Mouse (Mus musculus) hindbrain, embryonic 14.5 days (tissue): ENCODE measurements around the gene Tubb1. TPM values are rescaled to one million over a fixed set of nuclear protein-coding genes. Genes with fewer than 3 reads are reported as not detected.

Source experiments
- ATAC-seq: fragments of 200-750 bp; cut with Nextera tagmentation; 2 replicates; pipeline ENCODE4 v1.8.0; 2017; ENCODE audit warnings: moderate number of reproducible peaks, mild to moderate bottlenecking, moderate TSS enrichment, moderate library complexity; ENCODE audit not compliant: low FRiP score
- DNase-seq: peaks from one replicate; pipeline ENCODE4 v3.0.0-alpha.2; 2015; ENCODE audit warnings: low spot score
- H3K27ac ChIP-seq: fragments of 300-500 bp; sonication (generic); 2 replicates; pipeline ENCODE4 v1.5.1; 2014; ENCODE audit warnings: mild to moderate bottlenecking, moderate library complexity
- H3K27me3 ChIP-seq: fragments of 300-500 bp; sonication (generic); 2 replicates; pipeline ENCODE4 v1.6.1; 2014; ENCODE audit warnings: mild to moderate bottlenecking, low read length, mixed read lengths; ENCODE audit not compliant: control insufficient read depth, insufficient read depth
- H3K36me3 ChIP-seq: fragments of 300-500 bp; sonication (generic); replicated peaks from 2 replicates; pipeline ENCODE4 v1.6.1; 2014; ENCODE audit not compliant: control insufficient read depth, insufficient read depth
- H3K4me1 ChIP-seq: fragments of 300-500 bp; sonication (generic); replicated peaks from 2 replicates; pipeline ENCODE4 v1.6.1; 2014; ENCODE audit warnings: antibody characterized with exemption, low read length, mixed read lengths; ENCODE audit not compliant: control insufficient read depth, insufficient read depth
- H3K4me2 ChIP-seq: fragments of 300-500 bp; sonication (generic); replicated peaks from 2 replicates; pipeline ENCODE4 v1.6.1; 2014; ENCODE audit warnings: mild to moderate bottlenecking, moderate library complexity
- H3K4me3 ChIP-seq: fragments of 300-500 bp; sonication (generic); replicated peaks from 2 replicates; pipeline ENCODE4 v1.5.1; 2014; ENCODE audit warnings: mild to moderate bottlenecking, low read length
- H3K9ac ChIP-seq: fragments of 300-500 bp; sonication (generic); 2 replicates; pipeline ENCODE4 v1.6.1; 2014
- H3K9me3 ChIP-seq: fragments of 300-500 bp; sonication (generic); 2 replicates; pipeline ENCODE4 v1.6.1; 2016; ENCODE audit warnings: low read length; ENCODE audit not compliant: control insufficient read depth
- WGBS: fragments of 180-500 bp; shearing (Covaris S2); extraction: QIAGEN DNeasy Blood & Tissue Kit; methylation state at CpG from one replicate; pipeline ENCODE4 v1.1.7; 2014; 5-methylcytosine and 5-hydroxymethylcytosine counted together
- polyA plus RNA-seq: library from polyadenylated mRNA; unstranded; fragments of >200 nt; fragmentation: Nextera tagmentation; extraction: Ambion mirVana; gene quantifications from 2 replicates; pipeline ENCODE4 v1.2.1, GENCODE M21; 2014

Gene Tubb1
- polyA plus RNA-seq, 1 experiment from 2014 or later, result 0.82 TPM

- H3K4me3 ChIP-seq, result no peak overlapping the region
- no peaks in the 10 kb centered on the region for H3K9me3 ChIP-seq
- H3K4me2 ChIP-seq, result peak overlapping the region; percentile 71
- H3K9ac ChIP-seq, result no peak overlapping the region
- H3K27ac ChIP-seq, result no peak overlapping the region
- 52% methylated on average over 5 of the region's 5 CpGs for WGBS
- H3K27me3 ChIP-seq, result no peaks in the 10 kb centered on the region
- ATAC-seq, result no peak
- peaks cover 15% of the 10 kb centered on the region for H3K4me1 ChIP-seq
- no peak for DNase-seq
- H3K36me3 ChIP-seq, result no peaks in the 10 kb centered on the region
These were observed 11.1 kb upstream of the Tubb1 start for GRCm38 (mm10) chr2:174439450-174439838.

GRCm38 (mm10) chr2:174439961-174440360, 10.5 kb upstream of the Tubb1 start:
- 75% methylated on average over 9 of the region's 9 CpGs for WGBS
- Histone ChIP-seq H3K9ac (no peak overlapping the region), H3K27ac (no peak overlapping the region)

DNA sequence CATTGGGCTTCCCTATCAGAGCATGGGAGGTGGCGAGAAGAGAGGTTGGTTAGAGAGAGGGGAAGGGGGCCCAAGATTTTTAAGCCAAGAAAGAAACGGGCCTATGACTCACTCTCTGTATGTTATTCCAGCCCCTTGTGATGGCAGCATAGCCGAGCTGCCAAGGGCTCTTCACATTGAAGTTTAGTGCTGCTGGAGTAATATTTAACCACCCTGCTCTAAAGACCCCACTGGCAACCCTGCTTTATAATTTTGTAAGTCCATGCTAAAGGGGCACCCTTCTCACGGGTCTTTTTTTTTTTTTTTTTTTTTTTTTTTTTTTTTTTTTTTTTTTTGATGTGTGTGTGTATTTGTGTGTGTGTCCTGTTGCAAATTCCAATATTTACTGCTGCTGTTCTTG, 8.6 kb upstream of the Tubb1 start:
- Histone ChIP-seq H3K4me1 (peaks cover 15% of the 10 kb centered on the region), H3K36me3 (no peaks in the 10 kb centered on the region), H3K27me3 (no peaks in the 10 kb centered on the region), H3K9me3 (no peaks in the 10 kb centered on the region), H3K9ac (no peak overlapping the region), H3K4me3 (no peak overlapping the region), H3K4me2 (no peak overlapping the region), H3K27ac (no peak overlapping the region)
- 88% methylated on average over 4 of the region's 4 CpGs for WGBS
- DNase-seq (no peak), ATAC-seq (no peak)

More at GRCm38 (mm10) chr2:174439961-174440360, 10.5 kb upstream of the Tubb1 start:
- Histone ChIP-seq H3K9me3 (no peaks in the 10 kb centered on the region), H3K36me3 (no peaks in the 10 kb centered on the region), H3K27me3 (no peaks in the 10 kb centered on the region), H3K4me2 (no peak overlapping the region), H3K4me3 (no peak overlapping the region), H3K4me1 (peaks cover 15% of the 10 kb centered on the region)
- ATAC-seq (no peak), DNase-seq (no peak)

- no peak overlapping the region for H3K27ac ChIP-seq
- H3K4me3 ChIP-seq, result no peak overlapping the region
- no peak overlapping the region for H3K4me2 ChIP-seq
- ATAC-seq, result no peak
- no peak for DNase-seq
- H3K4me1 ChIP-seq, result peaks cover 15% of the 10 kb centered on the region
- 86% methylated on average over 8 of the region's 9 CpGs for WGBS
- H3K36me3 ChIP-seq, result no peaks in the 10 kb centered on the region
- H3K27me3 ChIP-seq, result no peaks in the 10 kb centered on the region
- no peaks in the 10 kb centered on the region for H3K9me3 ChIP-seq
- no peak overlapping the region for H3K9ac ChIP-seq
These were observed 8.0 kb upstream of the Tubb1 start for GRCm38 (mm10) chr2:174442460-174442859.

- Histone ChIP-seq H3K27ac (no peak overlapping the region), H3K36me3 (no peaks in the 10 kb centered on the region), H3K9me3 (no peaks in the 10 kb centered on the region), H3K4me1 (peaks cover 12% of the 10 kb centered on the region), H3K4me3 (no peak overlapping the region), H3K4me2 (no peak overlapping the region), H3K9ac (no peak overlapping the region), H3K27me3 (no peaks in the 10 kb centered on the region)
- WGBS, result 39% methylated on average over 2 of the region's 2 CpGs
- DNase-seq (no peak), ATAC-seq (no peak)
These were observed 7.4 kb upstream of the Tubb1 start for GRCm38 (mm10) chr2:174443046-174443445.

GRCm38 (mm10) chr2:174444359-174444758, 6.1 kb upstream of the Tubb1 start:
- no peaks in the 10 kb centered on the region for H3K27me3 ChIP-seq
- no peaks in the 10 kb centered on the region for H3K4me1 ChIP-seq
- H3K4me3 ChIP-seq, result no peak overlapping the region
- H3K27ac ChIP-seq, result no peak overlapping the region
- no peaks in the 10 kb centered on the region for H3K36me3 ChIP-seq
- H3K9ac ChIP-seq, result no peak overlapping the region
- no peak for DNase-seq
- no peak overlapping the region for H3K4me2 ChIP-seq
- no peak for ATAC-seq
- 89% methylated on average over 7 of the region's 7 CpGs for WGBS
- no peaks in the 10 kb centered on the region for H3K9me3 ChIP-seq

- ATAC-seq, result no peak
- no peaks in the 10 kb centered on the region for H3K27me3 ChIP-seq
- DNase-seq, result no peak
- no peak overlapping the region for H3K9ac ChIP-seq
- no peaks in the 10 kb centered on the region for H3K36me3 ChIP-seq
- H3K27ac ChIP-seq, result no peak overlapping the region
- no peak overlapping the region for H3K4me3 ChIP-seq
- no peaks in the 10 kb centered on the region for H3K4me1 ChIP-seq
- no peaks in the 10 kb centered on the region for H3K9me3 ChIP-seq
- H3K4me2 ChIP-seq, result no peak overlapping the region
- 87% methylated on average over 6 of the region's 6 CpGs for WGBS
These were observed 5.5 kb upstream of the Tubb1 start for GRCm38 (mm10) chr2:174445018-174445417.

DNA sequence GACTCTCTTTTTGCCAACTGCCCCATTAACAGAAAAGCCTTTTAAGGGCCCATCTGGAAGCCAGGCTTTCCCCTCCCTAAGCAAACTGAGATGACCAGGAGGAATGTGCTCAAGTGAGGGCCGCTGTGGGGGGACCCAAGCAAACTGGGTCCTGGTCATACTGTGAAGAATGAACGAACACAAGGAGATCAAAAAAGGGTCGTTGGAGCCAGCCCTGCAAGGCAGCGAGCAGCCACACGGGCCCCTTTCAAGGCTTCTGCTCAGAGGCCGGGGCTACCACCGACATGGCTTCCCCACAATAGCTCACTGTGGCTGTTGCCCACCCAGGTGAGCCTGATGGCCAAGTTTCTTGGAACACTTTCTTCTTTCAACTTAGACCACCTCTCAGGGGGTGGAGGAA, 4.0 kb upstream of the Tubb1 start:
- H3K4me2 ChIP-seq, result no peak overlapping the region
- H3K27ac ChIP-seq, result no peak overlapping the region
- H3K36me3 ChIP-seq, result no peaks in the 10 kb centered on the region
- H3K9me3 ChIP-seq, result no peaks in the 10 kb centered on the region
- H3K4me3 ChIP-seq, result no peak overlapping the region
- 65% methylated on average over 7 of the region's 7 CpGs for WGBS
- H3K27me3 ChIP-seq, result no peaks in the 10 kb centered on the region
- DNase-seq (no peak), ATAC-seq (no peak)
- no peak overlapping the region for H3K9ac ChIP-seq
- no peaks in the 10 kb centered on the region for H3K4me1 ChIP-seq

GRCm38 (mm10) chr2:174446905-174447304, 3.6 kb upstream of the Tubb1 start:
- no peak overlapping the region for H3K27ac ChIP-seq
- ATAC-seq, result no peak
- H3K36me3 ChIP-seq, result no peaks in the 10 kb centered on the region
- no peak overlapping the region for H3K4me2 ChIP-seq
- no peaks in the 10 kb centered on the region for H3K4me1 ChIP-seq
- H3K27me3 ChIP-seq, result no peaks in the 10 kb centered on the region
- WGBS, result 68% methylated on average over 8 of the region's 8 CpGs
- no peak overlapping the region for H3K9ac ChIP-seq
- DNase-seq, result no peak
- H3K9me3 ChIP-seq, result no peaks in the 10 kb centered on the region
- H3K4me3 ChIP-seq, result no peak overlapping the region

DNA sequence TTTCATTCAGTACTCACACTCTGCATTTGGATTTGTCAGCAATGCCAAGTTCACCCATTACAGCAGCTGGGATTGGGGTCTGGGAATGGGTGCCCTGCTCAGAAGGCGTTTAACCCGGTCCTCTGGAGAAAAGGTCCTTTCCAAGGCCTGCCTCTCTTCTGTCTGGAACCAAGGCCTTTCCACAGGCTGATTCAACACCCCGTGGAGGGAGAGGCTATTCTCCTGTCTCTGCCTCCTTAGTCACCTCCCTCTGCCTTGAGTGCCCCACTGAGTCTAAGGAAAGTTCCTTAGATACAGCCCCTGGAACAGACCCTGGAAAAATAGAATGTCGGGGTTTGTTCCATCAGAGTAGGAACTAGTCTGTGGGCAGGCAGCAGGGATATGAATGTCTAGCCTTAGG, 2.1 kb upstream of the Tubb1 start:
- H3K4me2 ChIP-seq, result no peak overlapping the region
- ATAC-seq, result no peak
- no peak overlapping the region for H3K9ac ChIP-seq
- DNase-seq, result no peak
- no peaks in the 10 kb centered on the region for H3K9me3 ChIP-seq
- 86% methylated on average over 4 of the region's 4 CpGs for WGBS
- no peaks in the 10 kb centered on the region for H3K4me1 ChIP-seq
- no peaks in the 10 kb centered on the region for H3K36me3 ChIP-seq
- no peaks in the 10 kb centered on the region for H3K27me3 ChIP-seq
- no peak overlapping the region for H3K27ac ChIP-seq
- H3K4me3 ChIP-seq, result no peak overlapping the region
